Mouse (Mus musculus) heart, postnatal 0 days (tissue): ENCODE measurements around the gene Lrrc1.

Experiments used
- CTCF ChIP-seq: IDR thresholded peaks from 2 replicates; pipeline ENCODE4 v1.5.1; 2016; ENCODE audit warnings: antibody characterized with exemption, control low read depth, low read depth
- EP300 ChIP-seq: IDR thresholded peaks from 2 replicates; pipeline ENCODE4 v1.6.1; 2016; ENCODE audit warnings: antibody characterized with exemption, low read depth

- TF ChIP-seq CTCF (no peak), EP300 (no peak)
These were observed 42.3 kb upstream of the Lrrc1 start for GRCm38 (mm10) chr9:77586806-77587591.
